ENCODE assay signal across 16 mouse cellular contexts in the genomic region with DNA sequence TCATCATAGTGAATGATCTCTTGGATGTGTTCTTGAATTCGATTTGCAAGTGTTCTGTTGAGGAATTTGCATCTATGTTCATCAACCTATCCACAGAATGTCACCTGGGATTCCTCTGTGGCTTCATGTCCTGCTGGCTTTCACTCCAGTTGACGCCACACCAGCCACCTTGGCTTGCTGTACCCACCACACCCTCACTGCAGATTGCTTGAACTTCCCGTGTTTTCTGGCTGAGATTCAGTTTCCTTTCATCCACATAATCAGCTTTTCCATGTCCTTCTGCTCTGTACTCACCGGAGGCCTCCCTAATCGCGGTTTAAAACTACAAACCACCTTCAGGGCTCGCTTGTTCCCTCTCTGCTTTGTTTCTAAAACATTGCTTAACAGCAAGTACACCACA.
"Had no signal": no experiment of that assay in that cellular context is flagged by ENCODE, and none has a peak within 500 bp of the region (broad histone marks: within the 10 kb centered on the region; RNA-seq: fewer than 3 reads in every experiment).

No protein-coding gene starts in this region.

- H3K36me3 ChIP-seq: neural tube, embryonic 13.5 days; neural tube, embryonic 15.5 days; stomach, embryonic 15.5 days had no signal

- H3K27ac ChIP-seq: neural tube, embryonic 13.5 days; neural tube, embryonic 15.5 days; stomach, embryonic 15.5 days; stomach, postnatal 0 days had no signal

- H3K4me1 ChIP-seq: neural tube, embryonic 15.5 days; stomach, embryonic 15.5 days had no signal

- H3K4me2 ChIP-seq: neural tube, embryonic 13.5 days; neural tube, embryonic 15.5 days; stomach, embryonic 15.5 days had no signal

- H3K9ac ChIP-seq: neural tube, embryonic 13.5 days; neural tube, embryonic 15.5 days; stomach, embryonic 15.5 days had no signal

- H3K4me3 ChIP-seq: neural tube, embryonic 13.5 days; neural tube, embryonic 15.5 days; stomach, embryonic 15.5 days had no signal

- H3K9me3 ChIP-seq: neural tube, embryonic 13.5 days; neural tube, embryonic 15.5 days; stomach, embryonic 15.5 days had no signal

- H3K27me3 ChIP-seq: neural tube, embryonic 13.5 days; neural tube, embryonic 15.5 days; stomach, embryonic 15.5 days had no signal

- DNase-seq: retina, postnatal 1 day; right cerebral cortex, adult 18-20 months; right cerebral cortex, postnatal 14 days; right cerebral cortex, postnatal 25 days; right cerebral cortex, postnatal 4 days; spleen, adult 18-20 months; thymus, adult 18-20 months; thymus, adult 2 months; thymus, postnatal 14 days; thymus, postnatal 25 days; thymus, postnatal 36 days; thymus, postnatal 4 days had no signal
